Mouse (Mus musculus) urinary bladder, postnatal 10 days (tissue): ENCODE measurements around the gene Smap1.
"Not testable (repeated sequence)": the region's sequence is repeated elsewhere in the genome, so short reads cannot be mapped to it uniquely, and the experiment has no call there.

Experiments used
- DNase-seq: peaks from one replicate; pipeline ENCODE4 v3.0.0; 2022; ENCODE audit warnings: low spot score

The Smap1 gene

DNA sequence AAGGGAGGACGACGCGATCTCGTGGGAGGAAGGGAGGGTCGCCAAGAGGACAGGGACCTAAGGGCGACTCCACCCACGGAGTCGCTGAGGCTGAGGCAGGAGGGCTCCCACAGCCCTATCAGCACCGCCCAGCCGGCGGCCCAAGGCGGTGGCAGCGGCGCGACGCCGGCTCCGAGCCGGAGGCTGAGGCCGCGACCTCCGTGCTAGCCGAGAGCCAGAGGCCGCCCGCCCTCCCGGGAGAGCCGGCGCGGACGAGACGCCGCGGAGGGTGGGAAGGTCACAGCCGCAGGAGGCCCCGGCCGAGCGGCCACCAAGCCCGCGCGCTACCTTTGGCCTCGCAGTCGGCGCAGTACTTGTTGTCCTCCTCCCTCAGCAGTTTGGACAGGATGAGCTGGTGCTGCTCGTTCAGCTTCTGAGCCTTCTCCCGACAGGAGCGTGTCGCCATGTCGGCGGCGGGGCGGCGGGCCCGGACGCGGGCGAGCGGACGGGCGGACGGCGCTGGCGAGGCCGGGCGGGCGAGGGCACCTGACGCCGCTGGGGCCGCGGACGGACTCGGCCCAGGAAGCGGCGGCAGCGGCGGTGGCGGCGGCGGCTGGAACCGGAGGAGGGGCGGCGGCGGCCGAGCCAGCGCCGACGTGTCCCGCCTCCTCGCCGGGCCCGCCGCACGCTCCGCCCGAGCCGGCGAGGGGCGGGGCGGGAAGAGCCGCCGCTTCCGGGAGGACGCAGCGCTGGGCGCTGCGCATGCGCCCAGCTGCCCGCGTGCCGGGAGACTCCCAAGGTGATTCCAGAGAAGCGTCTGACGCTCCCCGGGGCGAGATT is at the start of gene Smap1:
Gene Smap1 (minus strand): TSS at position 607 of the 819 bp plus-strand sequence.
- peak; percentile 31 for DNase-seq

DNA sequence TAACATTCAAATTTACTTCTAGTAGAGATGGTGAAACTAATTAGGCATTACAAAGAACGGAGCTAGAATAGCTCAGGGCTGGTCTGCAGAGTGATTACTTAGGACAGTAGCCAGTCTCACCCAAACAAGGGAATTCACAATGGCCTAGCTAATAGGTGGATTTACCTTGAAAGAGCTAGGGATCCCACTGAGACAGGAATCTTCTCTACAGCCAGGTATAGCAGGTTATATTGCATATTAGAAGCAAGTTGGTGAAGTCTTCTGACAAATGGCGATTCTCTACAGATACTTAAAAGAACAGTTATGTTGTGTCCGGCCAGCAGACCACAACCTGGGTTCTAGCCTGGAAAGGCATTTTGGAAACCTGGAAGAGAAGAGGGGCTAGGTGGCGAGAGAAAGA is 49.0 kb upstream of the Smap1 start:
- not testable (repeated sequence) for DNase-seq

DNA sequence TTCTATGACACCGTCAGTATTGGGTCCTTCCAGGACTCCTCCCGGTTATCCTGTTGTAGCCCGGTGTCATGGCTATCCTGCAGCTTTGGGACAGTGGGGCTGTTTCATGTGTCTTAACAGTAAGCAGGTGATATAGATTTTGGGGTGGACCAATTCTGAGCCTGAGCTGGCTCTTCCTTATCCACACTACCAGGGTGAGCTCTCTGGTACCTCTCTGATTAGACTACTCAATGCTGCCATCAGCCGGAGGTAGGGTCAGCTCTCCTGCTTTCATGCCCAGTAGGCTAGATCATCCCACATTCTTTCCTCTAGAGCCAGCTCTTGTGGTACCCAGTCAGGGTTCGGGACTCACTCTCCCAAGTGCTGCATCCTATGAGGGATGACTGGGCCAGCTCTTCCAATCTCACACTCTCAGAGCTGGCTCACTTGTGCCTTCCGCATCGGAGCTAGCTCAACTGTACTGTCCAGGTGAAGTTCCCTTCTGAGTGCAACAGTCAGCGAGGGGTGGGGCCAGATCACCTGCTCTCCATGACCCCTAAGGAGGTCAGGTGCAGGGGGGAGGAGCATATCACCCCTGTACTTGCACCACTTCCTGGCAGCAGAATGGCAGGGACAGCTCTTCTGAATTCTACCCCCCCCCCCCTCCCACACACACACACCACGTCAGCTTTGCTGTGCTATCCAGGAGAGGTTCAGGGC is 46.1 kb upstream of the Smap1 start:
- no peak for DNase-seq

DNA sequence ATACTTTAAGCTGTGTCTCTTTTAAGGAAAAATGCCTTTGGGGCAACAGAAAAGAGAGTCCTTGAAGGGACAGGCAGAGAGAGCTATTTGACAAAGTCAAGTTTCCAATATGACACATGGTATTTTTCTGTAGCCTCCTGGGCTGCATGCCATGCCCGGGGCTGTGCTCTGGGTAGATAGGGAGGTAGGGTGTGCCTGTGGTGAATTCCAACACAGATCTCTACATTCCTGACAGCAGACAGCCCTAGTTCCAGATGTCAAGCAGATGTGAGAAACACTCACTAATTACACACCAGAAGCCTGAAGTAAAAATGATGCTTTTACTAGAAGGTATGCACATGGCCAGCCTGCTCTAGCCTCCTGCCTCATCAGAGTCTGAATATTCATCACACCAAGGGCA is 44.1 kb upstream of the Smap1 start:
- DNase-seq, result no peak

DNA sequence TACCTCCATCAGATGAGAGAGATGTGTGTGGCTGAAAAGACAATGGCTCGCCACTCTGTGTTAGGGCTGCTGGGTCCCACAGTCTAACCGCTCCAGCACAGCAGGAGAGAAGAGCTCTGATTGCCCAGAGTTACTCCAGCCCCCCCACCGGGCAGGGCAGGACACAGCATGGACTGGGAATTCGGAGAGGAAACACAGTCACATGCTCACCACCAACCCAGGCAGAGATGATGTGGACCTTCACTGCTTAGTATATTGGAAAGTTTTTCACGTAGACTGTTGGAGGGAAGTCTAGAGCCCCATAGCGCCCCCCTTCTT is 37.3 kb upstream of the Smap1 start:
- DNase-seq, result no peak

DNA sequence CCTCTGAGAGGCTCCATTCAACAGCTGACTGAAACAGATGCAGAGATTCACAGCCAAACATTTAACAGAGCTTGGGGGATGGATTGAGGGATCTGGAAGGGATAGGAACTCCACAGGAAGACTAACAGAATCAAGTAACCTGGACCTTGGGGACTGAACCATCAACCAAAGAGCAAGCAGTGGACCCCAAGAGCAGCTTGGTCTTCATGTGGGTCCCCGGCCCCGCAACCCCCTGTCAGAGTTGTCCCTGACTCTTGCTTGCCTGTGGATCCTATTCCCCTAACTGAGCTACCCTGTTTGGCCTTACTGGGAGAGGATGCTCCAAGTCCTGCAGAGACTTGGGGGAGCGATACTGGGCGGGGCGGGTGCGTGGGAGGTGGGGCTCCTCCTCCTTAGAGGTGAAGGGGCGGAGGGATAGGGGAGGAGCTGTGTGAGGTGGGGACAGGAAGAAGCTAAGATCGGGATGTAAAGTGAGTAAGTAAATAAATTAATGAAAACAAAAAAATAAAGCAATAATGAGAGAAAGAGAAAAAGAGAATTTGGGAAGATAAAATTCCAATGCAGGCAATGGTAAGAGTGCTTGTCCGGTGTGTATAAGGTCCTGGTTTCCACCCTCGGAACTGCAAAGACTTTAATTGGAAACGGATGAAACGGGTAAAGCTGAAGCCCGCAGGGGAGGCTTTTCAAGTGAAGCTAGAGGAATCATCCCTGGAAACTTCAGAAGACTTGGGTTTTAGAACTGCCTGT is 36.7 kb upstream of the Smap1 start:
- DNase-seq, result no peak

DNA sequence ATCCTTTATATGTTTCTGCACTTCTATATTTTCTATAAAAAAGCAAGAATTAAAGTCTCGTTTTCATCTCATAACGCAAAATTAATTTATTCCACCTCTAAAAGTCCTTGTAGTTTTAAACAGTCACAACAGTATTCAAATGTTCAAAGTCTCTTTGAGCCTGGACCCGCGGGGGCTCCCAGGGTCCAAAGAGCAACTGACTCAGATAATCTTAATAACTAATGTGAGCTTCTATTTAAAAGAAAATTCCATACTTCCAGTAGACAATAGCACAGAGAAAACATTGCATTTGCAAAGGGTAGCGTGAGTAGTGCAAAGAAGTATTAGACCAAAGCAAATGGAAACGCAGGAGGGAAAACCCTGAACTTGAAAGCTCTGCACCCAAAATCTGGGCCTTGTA is 36.0 kb upstream of the Smap1 start:
- no peak for DNase-seq

DNA sequence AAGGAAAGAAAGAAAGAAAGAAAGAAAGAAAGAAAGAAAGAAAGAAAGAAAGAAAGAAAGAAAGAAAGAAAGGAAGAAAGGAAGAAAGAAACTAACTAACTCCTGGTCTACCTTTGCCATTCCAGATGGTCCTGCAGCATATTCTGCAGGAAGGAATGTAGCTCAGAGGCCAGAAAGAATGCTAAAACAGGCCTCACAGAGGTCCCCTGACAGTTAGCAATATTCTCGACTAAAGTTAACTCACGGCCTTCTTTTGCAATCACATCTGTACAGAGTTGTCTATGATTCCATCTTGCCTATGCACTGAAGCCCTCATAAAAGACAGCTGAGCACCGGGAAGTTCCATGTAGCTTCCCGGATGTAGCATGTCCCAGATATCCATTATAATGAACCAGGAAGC is 33.4 kb upstream of the Smap1 start:
- no peak for DNase-seq

DNA sequence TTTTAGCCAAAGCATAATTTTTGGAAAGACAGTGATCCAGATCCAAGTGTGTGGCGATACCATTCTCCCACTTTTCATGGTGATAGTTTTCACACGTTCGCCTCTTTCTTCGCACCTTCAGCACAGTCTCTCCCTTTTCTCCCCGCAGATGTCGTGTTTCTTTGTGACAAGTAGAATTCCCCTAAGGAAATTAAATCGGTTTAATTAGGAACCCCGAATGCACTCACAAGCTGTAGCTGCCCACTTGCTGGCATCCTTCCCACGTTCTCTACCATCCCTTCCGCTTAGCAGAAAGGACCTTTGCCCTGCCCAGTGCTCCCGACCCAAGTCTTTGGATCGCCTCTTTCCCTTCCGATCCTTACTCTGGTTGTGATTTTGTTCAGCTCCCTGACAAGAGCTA is 31.8 kb upstream of the Smap1 start:
- no peak for DNase-seq

DNA sequence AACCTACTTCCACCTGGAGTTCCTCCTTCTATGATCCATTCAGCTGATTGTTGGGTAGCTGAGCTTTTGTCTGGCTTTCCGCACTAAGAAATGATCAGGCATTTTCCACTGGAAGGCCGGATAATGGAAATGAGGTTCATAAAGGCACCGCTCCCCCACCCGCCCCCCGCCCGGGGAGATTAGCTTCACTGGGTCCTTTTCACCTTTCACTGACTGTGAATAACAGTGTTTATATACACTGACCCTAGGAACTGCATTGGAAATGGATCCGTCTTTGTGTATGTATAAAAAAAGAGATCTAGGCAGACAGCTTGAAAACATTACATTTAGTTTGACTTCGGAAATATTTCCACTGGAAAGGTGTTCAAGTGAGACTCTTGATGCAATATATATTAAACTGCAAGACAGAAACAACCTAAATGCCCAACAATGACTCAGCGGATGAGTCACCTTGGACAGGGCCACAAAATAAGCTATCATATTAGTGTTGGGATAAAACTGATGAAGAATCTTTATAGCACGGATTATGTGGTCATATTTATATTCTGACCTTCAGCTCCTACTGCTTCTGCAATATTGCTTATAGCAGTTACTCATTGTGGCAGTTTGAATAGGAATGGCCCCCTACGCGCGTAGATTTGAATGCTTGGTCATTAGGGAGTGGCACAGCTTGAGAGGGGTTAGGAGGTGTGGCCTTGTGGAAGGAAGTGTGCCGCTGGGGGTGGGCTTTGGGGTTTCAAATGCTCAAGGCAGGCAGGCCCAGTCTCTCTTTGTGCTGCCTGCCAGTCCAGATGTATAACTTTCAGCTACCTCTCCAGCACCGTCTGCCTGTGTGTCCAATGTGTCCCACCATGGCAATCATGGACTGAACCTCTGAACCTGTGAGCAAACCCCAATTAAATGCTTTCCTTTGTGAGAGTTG is 26.9 kb upstream of the Smap1 start:
- DNase-seq, result no peak

DNA sequence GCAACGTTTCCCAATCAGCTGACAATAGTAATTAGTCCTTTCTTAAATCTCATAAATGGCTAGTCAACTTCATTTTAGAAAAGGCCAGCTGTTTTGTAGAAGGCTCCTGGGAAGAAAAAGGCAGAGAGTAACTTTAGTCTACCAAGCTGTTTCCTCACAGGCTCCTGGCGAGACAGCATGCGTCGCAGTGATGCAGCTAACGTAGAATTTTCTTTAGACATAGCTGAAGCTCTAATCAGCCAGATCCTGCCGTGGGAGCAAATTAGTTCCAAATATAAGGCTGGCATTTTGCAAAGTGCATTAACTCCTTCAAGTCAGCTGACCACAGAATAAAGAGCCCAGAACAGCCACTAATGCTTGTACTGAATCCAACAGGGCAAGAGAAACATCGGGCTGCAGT is 26.2 kb upstream of the Smap1 start:
- DNase-seq, result no peak

DNA sequence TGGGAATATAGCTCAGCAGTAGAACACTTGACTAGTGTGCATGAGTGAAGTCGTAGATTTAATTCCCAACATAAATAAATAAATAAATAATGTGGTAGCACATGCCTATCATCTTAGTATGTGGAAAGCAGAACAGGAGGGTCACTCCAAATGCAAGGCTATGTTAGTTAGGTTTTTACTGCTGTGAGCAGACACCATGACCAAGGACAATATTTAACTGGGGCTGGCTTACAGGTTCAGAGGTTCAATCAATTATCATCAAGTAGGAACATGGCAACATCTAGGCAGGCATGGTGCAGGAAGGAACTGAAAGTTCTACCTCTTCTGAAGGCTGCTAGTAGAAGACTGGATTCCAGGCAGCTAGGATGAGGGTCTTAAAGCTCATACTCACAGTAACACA is 22.0 kb upstream of the Smap1 start:
- DNase-seq, result no peak

DNA sequence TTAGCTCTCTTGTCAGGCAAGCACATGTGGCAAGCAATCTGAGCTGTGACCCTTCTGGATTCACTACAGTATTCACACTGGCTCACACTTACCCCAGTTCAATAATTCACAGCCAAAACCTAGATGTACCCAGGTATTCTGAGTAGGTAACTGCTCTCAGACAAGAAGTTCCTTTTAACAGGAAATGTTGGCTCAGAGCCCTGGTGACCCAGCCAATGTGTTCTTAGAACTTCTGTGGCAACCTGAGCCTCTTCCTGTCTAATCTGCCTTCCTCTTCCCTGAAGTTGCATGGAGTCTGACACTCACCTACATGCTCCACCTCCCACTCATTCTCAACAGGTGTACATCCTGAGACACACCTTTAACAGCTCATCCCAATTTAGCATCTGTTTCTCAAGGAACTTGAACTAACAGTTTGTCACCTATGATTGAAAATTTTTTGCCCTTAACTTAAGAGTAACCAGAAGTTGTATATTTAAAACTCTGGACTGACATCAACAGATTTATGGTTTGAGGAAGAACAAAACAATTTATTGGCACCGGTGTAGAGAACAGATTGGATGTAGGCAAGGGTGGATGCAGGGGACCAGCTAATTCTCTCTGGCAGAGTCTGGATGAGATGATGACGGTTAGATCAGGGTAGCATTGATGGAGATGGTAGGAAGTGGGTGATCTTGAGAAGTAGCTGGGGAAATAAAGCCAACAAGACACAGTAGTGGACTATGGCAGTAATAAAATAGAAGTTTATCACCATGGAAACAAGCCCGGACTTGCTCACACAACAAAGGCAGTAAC is 21.2 kb upstream of the Smap1 start:
- DNase-seq, result no peak

DNA sequence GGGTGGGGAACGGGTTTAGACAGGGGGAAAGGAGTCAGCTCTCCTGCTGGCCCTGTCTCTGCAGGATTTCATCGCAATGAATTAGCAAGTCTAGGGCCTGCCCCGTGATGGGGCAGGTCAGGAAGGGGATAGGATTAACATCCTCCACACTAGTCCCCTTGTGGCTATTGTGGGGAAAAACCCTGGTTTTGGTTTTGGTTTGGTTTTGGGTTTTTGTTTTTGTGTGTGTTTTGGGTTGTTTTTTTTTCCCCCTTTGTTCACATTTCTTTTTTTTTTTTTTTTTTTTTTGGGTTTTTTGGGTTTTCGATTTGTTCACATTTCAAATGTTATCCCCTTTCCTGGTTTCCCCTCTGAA is 13.3 kb upstream of the Smap1 start:
- no peak for DNase-seq

DNA sequence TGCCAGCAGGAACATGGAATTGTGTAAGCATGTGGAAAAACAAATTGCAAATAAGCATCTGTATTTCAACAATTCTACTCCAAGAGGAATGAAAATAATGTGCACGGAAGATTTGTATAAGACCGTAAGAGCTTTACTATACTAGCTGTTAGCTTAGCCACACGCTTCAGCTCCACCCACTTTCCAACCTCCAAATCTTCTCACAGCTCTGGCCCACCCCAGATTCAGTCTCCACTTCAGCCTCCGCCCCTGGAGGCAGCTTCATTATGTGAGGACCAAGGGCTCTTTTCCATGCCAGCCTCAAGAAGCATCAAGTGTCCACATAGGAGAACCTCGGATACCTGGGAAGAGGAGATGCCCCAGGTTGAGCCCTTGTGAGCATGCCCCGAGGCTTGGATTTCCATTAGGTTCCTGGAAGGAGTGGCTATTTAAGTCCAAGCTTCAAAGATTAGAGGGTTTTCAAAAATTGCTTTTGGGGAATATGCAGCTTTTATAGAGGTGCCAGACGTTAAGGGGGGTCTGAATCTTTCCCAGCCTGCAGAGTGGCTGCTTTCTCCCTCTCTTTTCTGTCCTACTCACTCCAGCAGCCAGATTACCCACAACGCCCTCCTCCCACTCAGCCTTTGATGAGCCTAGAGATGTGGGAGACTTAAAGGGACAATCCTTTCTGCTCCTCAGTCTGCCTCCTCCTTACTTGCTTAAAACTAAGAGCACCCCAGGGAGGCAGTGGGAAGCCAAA is 12.7 kb upstream of the Smap1 start:
- no peak for DNase-seq

DNA sequence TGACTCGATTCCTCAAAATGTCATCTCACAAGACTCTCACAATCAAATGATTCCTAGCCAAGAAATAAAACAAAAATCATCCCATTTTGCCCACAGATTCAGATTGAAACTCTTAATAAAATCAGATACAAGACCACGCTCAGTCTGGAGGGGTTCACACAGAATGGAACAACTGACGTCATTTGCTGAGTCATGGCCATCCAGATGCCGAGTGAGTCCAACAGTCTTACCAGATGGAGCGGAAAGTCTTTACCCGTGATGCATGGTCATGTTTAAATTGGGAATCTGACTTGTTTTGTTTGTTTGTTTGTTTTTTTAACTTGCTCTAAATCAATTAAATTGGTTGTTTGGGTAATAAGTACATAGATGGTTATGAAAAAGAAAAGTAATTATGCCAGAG is 7.3 kb upstream of the Smap1 start:
- DNase-seq, result no peak

DNA sequence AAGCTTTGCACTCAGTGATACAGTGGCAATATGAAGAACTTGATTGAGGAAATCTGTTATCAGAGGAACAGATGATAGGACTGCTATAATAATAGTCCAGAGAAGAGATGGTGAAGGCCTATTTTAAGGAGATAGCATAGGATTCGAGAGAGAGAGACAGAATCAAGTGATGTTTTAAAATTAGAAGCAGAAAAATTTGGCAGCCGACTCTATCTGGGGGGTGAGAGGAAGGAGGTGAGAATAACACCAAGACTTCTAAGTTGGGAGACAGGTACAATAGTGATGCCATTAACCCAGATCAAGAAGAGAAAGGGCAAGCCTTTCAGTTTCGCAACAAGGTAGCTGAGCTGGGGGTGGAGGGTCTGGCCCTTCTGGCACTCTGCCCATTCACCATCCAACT is 6.3 kb upstream of the Smap1 start:
- DNase-seq, result no peak

DNA sequence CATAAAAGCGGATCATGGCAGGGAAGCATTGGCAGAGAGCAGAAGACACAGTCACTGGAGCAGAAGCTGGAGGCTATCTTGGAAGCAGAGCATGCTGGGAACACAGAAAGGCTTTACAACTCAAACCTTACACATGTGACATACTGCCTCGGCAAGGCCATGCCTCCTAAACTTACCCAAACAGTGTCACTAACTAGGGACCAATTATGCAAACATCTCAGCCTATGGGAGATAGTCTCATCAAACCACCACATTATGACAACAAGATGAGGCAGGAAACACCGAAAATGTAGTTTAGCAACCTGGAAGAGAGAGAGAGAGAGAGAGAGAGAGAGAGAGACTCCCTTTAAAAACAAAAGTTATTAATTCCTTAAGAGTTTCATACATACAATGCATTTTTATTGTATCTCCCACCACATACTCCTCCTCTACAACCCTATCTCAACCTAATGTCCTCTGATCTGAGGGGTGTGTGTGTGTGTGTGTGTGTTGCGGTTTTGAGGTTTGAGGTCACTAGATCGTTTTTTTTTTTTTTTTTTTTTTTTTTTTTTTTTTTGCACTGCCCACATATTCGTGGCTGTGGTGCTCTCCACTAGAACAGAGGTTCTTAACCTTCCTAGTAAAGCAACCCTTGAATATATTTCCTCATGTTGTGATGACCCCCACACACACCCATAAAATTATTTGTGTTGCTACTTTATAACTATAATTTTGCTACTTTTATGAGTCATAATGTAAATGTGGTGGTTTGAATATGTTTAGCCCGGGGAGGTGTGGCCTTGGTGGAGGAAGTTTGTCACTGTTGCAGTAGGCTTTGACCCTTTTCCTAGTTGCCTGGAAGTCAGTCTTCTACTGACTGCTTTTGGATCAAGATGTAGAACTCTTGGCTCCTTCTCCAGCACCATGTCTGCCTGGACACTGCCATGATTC is 1.9 kb upstream of the Smap1 start:
- no peak for DNase-seq

DNA sequence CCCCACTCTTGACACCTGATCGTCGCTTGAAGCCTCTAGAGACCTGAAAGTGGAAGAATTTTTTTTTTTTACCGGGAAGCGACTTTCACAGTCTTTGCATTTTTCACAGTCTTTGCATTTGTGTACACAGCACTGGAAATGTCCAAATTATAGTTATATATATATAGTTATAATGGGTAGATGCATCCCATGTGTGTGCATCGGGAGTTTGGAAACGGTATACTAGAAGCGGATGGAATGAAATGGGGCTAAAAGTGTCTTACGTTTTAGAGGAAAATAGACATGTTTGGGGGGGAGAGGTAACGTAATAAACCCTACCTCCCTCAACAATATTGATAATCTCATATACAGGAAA is 390 bp upstream of the Smap1 start:
- no peak for DNase-seq

DNA sequence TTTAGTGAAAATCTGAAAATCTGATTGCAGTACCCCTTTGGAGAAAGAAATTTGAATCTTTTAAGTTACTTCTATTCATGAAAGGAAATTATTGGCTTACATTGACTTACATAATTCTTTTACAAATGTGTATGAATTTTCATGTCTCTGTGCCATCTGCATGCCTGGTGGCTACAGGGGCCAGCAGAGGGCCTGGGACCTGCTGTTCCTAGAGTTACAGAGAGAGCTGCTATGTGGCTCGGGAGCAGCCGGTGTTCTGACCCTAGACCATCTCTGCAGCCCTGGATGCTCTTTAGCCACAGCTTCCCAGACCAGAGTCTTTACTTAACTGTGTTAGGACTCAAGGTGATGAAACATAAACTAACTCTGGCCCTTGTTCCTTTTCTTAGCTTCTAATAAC is 1.8 kb downstream of the Smap1 start:
- no peak for DNase-seq
